In genomic region chr7:27197634-27198033, GRCm38 (mm10) we compare ENCODE assay signal across 26 mouse cellular contexts. TPM values are rescaled to one million over a fixed set of nuclear protein-coding genes. Genes with fewer than 3 reads are reported as not detected.
A peak's percentile ranks its signal among the peaks of the same experiment; 100 is the strongest.
DNase-seq lines count a peak whose midpoint lies in the region; ATAC-seq and TF ChIP-seq lines count a peak whose summit lies in the region.
"Had no signal": no experiment of that assay in that cellular context is flagged by ENCODE, and none has a peak within 500 bp of the region (broad histone marks: within the 10 kb centered on the region; RNA-seq: fewer than 3 reads in every experiment).

No protein-coding gene starts in this region.

- WGBS in forebrain, embryonic 10.5 days: 94% methylated on average over 8 of the region's 8 CpGs
- 92% methylated on average over 8 of the region's 8 CpGs for WGBS in forebrain, embryonic 15.5 days
- WGBS in liver, embryonic 13.5 days (ENCODE audit: insufficient replicate concordance): 80% methylated on average over 8 of the region's 8 CpGs
- WGBS in hindbrain, embryonic 14.5 days: 95% methylated on average over 8 of the region's 8 CpGs

- no peaks in the 10 kb centered on the region for H3K27me3 ChIP-seq in forebrain, embryonic 10.5 days (ENCODE audit: poor library complexity, severe bottlenecking)
- H3K27me3 ChIP-seq in forebrain, embryonic 15.5 days: no peaks in the 10 kb centered on the region
- no peaks in the 10 kb centered on the region for H3K27me3 ChIP-seq in liver, embryonic 13.5 days
- no peaks in the 10 kb centered on the region for H3K27me3 ChIP-seq in hindbrain, embryonic 14.5 days (ENCODE audit: control insufficient read depth, insufficient read depth, low read length)
- H3K27me3 ChIP-seq: CH12.LX; embryonic facial prominence, embryonic 15.5 days; forebrain, embryonic 13.5 days; hindbrain, embryonic 15.5 days; megakaryocyte, embryonic 14.5 days had no signal

- TF ChIP-seq CTCF in embryonic fibroblast, embryonic 13.5 days (IDR thresholded peaks at IDR 0.05; ENCODE audit: borderline replicate concordance, insufficient read depth, low read length): no peak

- H3K4me3 ChIP-seq in forebrain, embryonic 10.5 days: no peak overlapping the region
- no peak overlapping the region for H3K4me3 ChIP-seq in forebrain, embryonic 15.5 days
- no peak overlapping the region for H3K4me3 ChIP-seq in liver, embryonic 13.5 days (replicated peaks)
- peak overlapping the region; percentile 22 to 60 for H3K4me3 ChIP-seq in ES-E14 (ENCODE audit: insufficient read depth in 1 of 2, low read depth in 1 of 2, low read length in 2 of 2, poor library complexity in 1 of 2, severe bottlenecking in 1 of 2)
- H3K4me3 ChIP-seq in embryonic fibroblast, embryonic 13.5 days (ENCODE audit: insufficient read depth, low read length): no peak overlapping the region
- H3K4me3 ChIP-seq in hindbrain, embryonic 14.5 days (replicated peaks; ENCODE audit: low read length): no peak overlapping the region
- H3K4me3 ChIP-seq: embryonic facial prominence, embryonic 15.5 days; forebrain, embryonic 13.5 days; hindbrain, embryonic 15.5 days; layer of hippocampus, adult 2 months; left cerebral cortex, adult 2 months; limb, embryonic 10.5 days had no signal

- H3K9me3 ChIP-seq in forebrain, embryonic 10.5 days: no peaks in the 10 kb centered on the region
- no peaks in the 10 kb centered on the region for H3K9me3 ChIP-seq in forebrain, embryonic 15.5 days
- no peaks in the 10 kb centered on the region for H3K9me3 ChIP-seq in liver, embryonic 13.5 days (replicated peaks)
- H3K9me3 ChIP-seq in ES-E14 (ENCODE audit: control insufficient read depth, insufficient read depth, low read depth, low read length): no peaks in the 10 kb centered on the region
- H3K9me3 ChIP-seq in hindbrain, embryonic 14.5 days (ENCODE audit: control insufficient read depth, low read length): no peaks in the 10 kb centered on the region
- H3K9me3 ChIP-seq: embryonic facial prominence, embryonic 15.5 days; forebrain, embryonic 13.5 days; hindbrain, embryonic 15.5 days; limb, embryonic 10.5 days; megakaryocyte, embryonic 14.5 days had no signal

- no peak overlapping the region for H3K9ac ChIP-seq in forebrain, embryonic 15.5 days (replicated peaks)
- no peak overlapping the region for H3K9ac ChIP-seq in liver, embryonic 13.5 days
- H3K9ac ChIP-seq in ES-E14 (ENCODE audit: insufficient read depth, low read depth, low read length, poor library complexity, severe bottlenecking): peak overlapping the region; percentile 88
- no peak overlapping the region for H3K9ac ChIP-seq in hindbrain, embryonic 14.5 days
- H3K9ac ChIP-seq: embryonic facial prominence, embryonic 15.5 days; forebrain, embryonic 13.5 days; hindbrain, embryonic 15.5 days; liver, embryonic 14.5 days had no signal

- H3K36me3 ChIP-seq in forebrain, embryonic 10.5 days (replicated peaks): peaks cover 62% of the 10 kb centered on the region
- peaks cover 12% of the 10 kb centered on the region; the same call in 1 of the 2 replicates for H3K36me3 ChIP-seq in forebrain, embryonic 15.5 days
- peaks cover 30% of the 10 kb centered on the region for H3K36me3 ChIP-seq in liver, embryonic 13.5 days
- peaks cover 35% of the 10 kb centered on the region for H3K36me3 ChIP-seq in ES-E14 (ENCODE audit: control insufficient read depth, insufficient read depth, low read length, poor library complexity, severe bottlenecking)
- H3K36me3 ChIP-seq in hindbrain, embryonic 14.5 days (replicated peaks; ENCODE audit: control insufficient read depth, insufficient read depth): peaks cover 23% of the 10 kb centered on the region

- no peak for ATAC-seq in forebrain, embryonic 15.5 days (replicated peaks)
- ATAC-seq in liver, embryonic 13.5 days (ENCODE audit: low read depth): no peak
- ATAC-seq in hindbrain, embryonic 14.5 days (ENCODE audit: low FRiP score): no peak
- ATAC-seq: forebrain, embryonic 13.5 days; lung, postnatal 0 days had no signal

- in situ Hi-C loops in ES-E14 (cut with MboI; ENCODE audit: low sequenced_read_pairs in 2 of 2, unreplicated experiment in 2 of 2): no loop called here

- TF ChIP-seq POLR2A in embryonic fibroblast, embryonic 13.5 days (IDR thresholded peaks at IDR 0.05; ENCODE audit: low read depth, low read length): no peak

- no peak for DNase-seq in forebrain, embryonic 10.5 days (ENCODE audit: extremely low spot score, low spot score)
- no peak for DNase-seq in liver, embryonic 13.5 days
- DNase-seq in liver: no peak
- no peak for DNase-seq in ES-E14 (ENCODE audit: low read depth, low spot score)
- DNase-seq in lung, postnatal 10 days: no peak
- DNase-seq in hindbrain, embryonic 14.5 days (ENCODE audit: low spot score): no peak
- DNase-seq: cerebellum, adult 2 months; kidney, adult 11 months; kidney, postnatal 10 days; thymus, postnatal 36 days had no signal

- peaks cover 31% of the 10 kb centered on the region for H3K4me1 ChIP-seq in forebrain, embryonic 10.5 days
- H3K4me1 ChIP-seq in forebrain, embryonic 15.5 days: peaks cover 26% of the 10 kb centered on the region
- H3K4me1 ChIP-seq in liver, embryonic 13.5 days (replicated peaks): peaks cover 37% of the 10 kb centered on the region
- peaks cover 3 to 14% of the 10 kb centered on the region in 2 experiments; a peak in 3 of 4 replicates for H3K4me1 ChIP-seq in ES-E14 (ENCODE audit: control insufficient read depth in 2 of 2, insufficient read depth in 2 of 2, low read length in 2 of 2, poor library complexity in 1 of 2)
- H3K4me1 ChIP-seq in embryonic fibroblast, embryonic 13.5 days (ENCODE audit: control insufficient read depth, insufficient read depth, low read length): peaks cover 13% of the 10 kb centered on the region
- H3K4me1 ChIP-seq in hindbrain, embryonic 14.5 days (replicated peaks; ENCODE audit: control insufficient read depth, insufficient read depth, low read length): peaks cover 15% of the 10 kb centered on the region

- no peak overlapping the region for H3K4me2 ChIP-seq in forebrain, embryonic 15.5 days (replicated peaks)
- H3K4me2 ChIP-seq in liver, embryonic 13.5 days: no peak overlapping the region
- H3K4me2 ChIP-seq in hindbrain, embryonic 14.5 days (replicated peaks): no peak overlapping the region
- H3K4me2 ChIP-seq: embryonic facial prominence, embryonic 15.5 days had no signal

- H3K27ac ChIP-seq in forebrain, embryonic 10.5 days: peak overlapping the region; percentile 98; the same call in 1 of the 2 replicates
- no peak overlapping the region for H3K27ac ChIP-seq in forebrain, embryonic 15.5 days (replicated peaks)
- H3K27ac ChIP-seq in liver, embryonic 13.5 days: peak overlapping the region; percentile 34; the same call in 1 of the 2 replicates
- H3K27ac ChIP-seq in ES-E14 (ENCODE audit: insufficient read depth, low read depth, low read length, poor library complexity, severe bottlenecking): peak overlapping the region; percentile 54
- peak overlapping the region; percentile 95 for H3K27ac ChIP-seq in embryonic fibroblast, embryonic 13.5 days (ENCODE audit: insufficient read depth, low read length)
- no peak overlapping the region for H3K27ac ChIP-seq in hindbrain, embryonic 14.5 days
- H3K27ac ChIP-seq: embryonic facial prominence, embryonic 15.5 days; forebrain, embryonic 13.5 days; hindbrain, embryonic 15.5 days; layer of hippocampus, adult 2 months; left cerebral cortex, adult 2 months; liver, embryonic 14.5 days; stomach, postnatal 0 days had no signal

RNA-seq across cellular contexts. Expression of gene Snrpa, which starts 1.6 kb away (rescaled TPM):
- 418 and 425 TPM in 2 replicates for polyA plus RNA-seq in forebrain, embryonic 10.5 days (2016; fragmentation: Nextera tagmentation; extraction: Ambion mirVana)
- polyA plus RNA-seq in forebrain, embryonic 15.5 days (2015; fragmentation: Nextera tagmentation; extraction: Ambion mirVana): 228 and 236 TPM in 2 replicates
- 115 and 129 TPM in 2 replicates for polyA plus RNA-seq in liver, embryonic 13.5 days (2015; fragmentation: Nextera tagmentation; extraction: Ambion mirVana)
- 113 and 129 TPM in 2 replicates for total RNA-seq in ES-E14 (2012; rRNA removed)
- 117 and 153 TPM in 2 replicates for polyA plus RNA-seq in embryonic fibroblast, embryonic 13.5 days (2011; ENCODE audit: insufficient read length, low read depth, missing spikeins)
- 192 and 195 TPM in 2 replicates for polyA plus RNA-seq in hindbrain, embryonic 14.5 days (2014; fragmentation: Nextera tagmentation; extraction: Ambion mirVana)

RNA-seq across cellular contexts. Expression of gene BC024978, which starts 2.1 kb away (rescaled TPM):
- polyA plus RNA-seq in forebrain, embryonic 10.5 days (2016; fragmentation: Nextera tagmentation; extraction: Ambion mirVana): 4.1 and 4.3 TPM in 2 replicates
- polyA plus RNA-seq in forebrain, embryonic 15.5 days (2015; fragmentation: Nextera tagmentation; extraction: Ambion mirVana): 3.6 and 3.9 TPM in 2 replicates
- 0.62 and 1.2 TPM in 2 replicates for polyA plus RNA-seq in liver, embryonic 13.5 days (2015; fragmentation: Nextera tagmentation; extraction: Ambion mirVana)
- total RNA-seq in ES-E14 (2012; rRNA removed): 10.4 and 12.0 TPM in 2 replicates
- polyA plus RNA-seq in embryonic fibroblast, embryonic 13.5 days (2011; ENCODE audit: insufficient read length, low read depth, missing spikeins): 7.3 and 7.7 TPM in 2 replicates
- polyA plus RNA-seq in hindbrain, embryonic 14.5 days (2014; fragmentation: Nextera tagmentation; extraction: Ambion mirVana): 3.4 and 3.5 TPM in 2 replicates

RNA-seq across cellular contexts. Expression of gene Mia, which starts 16.7 kb away (rescaled TPM):
- polyA plus RNA-seq in forebrain, embryonic 10.5 days (2016; fragmentation: Nextera tagmentation; extraction: Ambion mirVana): 1.1 and 1.7 TPM in 2 replicates
- polyA plus RNA-seq in forebrain, embryonic 15.5 days (2015; fragmentation: Nextera tagmentation; extraction: Ambion mirVana): 9.4 and 14.8 TPM in 2 replicates
- polyA plus RNA-seq in liver, embryonic 13.5 days (2015; fragmentation: Nextera tagmentation; extraction: Ambion mirVana): 0.85 TPM in 1 of 2 replicates, not detected in the other
- total RNA-seq in ES-E14 (2012; rRNA removed): 12.5 and 36.3 TPM in 2 replicates
- polyA plus RNA-seq in embryonic fibroblast, embryonic 13.5 days (2011; ENCODE audit: insufficient read length, low read depth, missing spikeins): not detected in 2 replicates
- 24.6 and 28.5 TPM in 2 replicates for polyA plus RNA-seq in hindbrain, embryonic 14.5 days (2014; fragmentation: Nextera tagmentation; extraction: Ambion mirVana)
- total RNA-seq: gastrocnemius, postnatal 4 days had no signal

RNA-seq across cellular contexts. Expression of gene Gm21983, which starts 16.7 kb away (rescaled TPM):
- polyA plus RNA-seq in forebrain, embryonic 10.5 days (2016; fragmentation: Nextera tagmentation; extraction: Ambion mirVana): not detected in 2 replicates
- polyA plus RNA-seq in forebrain, embryonic 15.5 days (2015; fragmentation: Nextera tagmentation; extraction: Ambion mirVana): not detected in 2 replicates
- 0.46 TPM in 1 of 2 replicates, not detected in the other for polyA plus RNA-seq in liver, embryonic 13.5 days (2015; fragmentation: Nextera tagmentation; extraction: Ambion mirVana)
- 1.3 TPM in 1 of 2 replicates, not detected in the other for total RNA-seq in ES-E14 (2012; rRNA removed)
- polyA plus RNA-seq in embryonic fibroblast, embryonic 13.5 days (2011; ENCODE audit: insufficient read length, low read depth, missing spikeins): not detected in 2 replicates
- polyA plus RNA-seq in hindbrain, embryonic 14.5 days (2014; fragmentation: Nextera tagmentation; extraction: Ambion mirVana): not detected in 2 replicates
- total RNA-seq: gastrocnemius, postnatal 4 days; layer of hippocampus, adult 2 months; left cerebral cortex, adult 2 months; midbrain, postnatal 0 days had no signal
- polyA plus RNA-seq: cerebellum, adult 2 months; forebrain, embryonic 13.5 days; heart, postnatal 0 days; lung, postnatal 0 days; midbrain, postnatal 0 days; stomach, postnatal 0 days had no signal

RNA-seq across cellular contexts. Expression of gene Rab4b, which starts 18.9 kb away (rescaled TPM):
- polyA plus RNA-seq in forebrain, embryonic 10.5 days (2016; fragmentation: Nextera tagmentation; extraction: Ambion mirVana): 55.2 and 56.3 TPM in 2 replicates
- polyA plus RNA-seq in forebrain, embryonic 15.5 days (2015; fragmentation: Nextera tagmentation; extraction: Ambion mirVana): 79.0 and 86.9 TPM in 2 replicates
- 28.5 and 28.6 TPM in 2 replicates for polyA plus RNA-seq in liver, embryonic 13.5 days (2015; fragmentation: Nextera tagmentation; extraction: Ambion mirVana)
- total RNA-seq in ES-E14 (2012; rRNA removed): 28.3 and 44.2 TPM in 2 replicates
- 39.9 and 50.0 TPM in 2 replicates for polyA plus RNA-seq in embryonic fibroblast, embryonic 13.5 days (2011; ENCODE audit: insufficient read length, low read depth, missing spikeins)
- polyA plus RNA-seq in hindbrain, embryonic 14.5 days (2014; fragmentation: Nextera tagmentation; extraction: Ambion mirVana): 91.3 and 102 TPM in 2 replicates

Comparison
In these comparisons a context has a peak if more than half of its experiments do, and no peak if none do; other contexts are left out.
1. H3K27ac ChIP-seq: peak in forebrain, embryonic 10.5 days (single experiment), liver, embryonic 13.5 days (single experiment), ES-E14 (single experiment) and embryonic fibroblast, embryonic 13.5 days (single experiment); none in forebrain, embryonic 15.5 days (single experiment) and hindbrain, embryonic 14.5 days (single experiment).
2. H3K4me3 ChIP-seq: peak in ES-E14 (2 of 2); none in forebrain, embryonic 10.5 days (single experiment), forebrain, embryonic 15.5 days (single experiment), liver, embryonic 13.5 days (single experiment), embryonic fibroblast, embryonic 13.5 days (single experiment) and hindbrain, embryonic 14.5 days (single experiment).